Mouse (Mus musculus) C2C12 (cell line): Measurements from ENCODE around the gene Mycbpap. TPM values are rescaled to one million over a fixed set of nuclear protein-coding genes. Genes with fewer than 3 reads are reported as not detected.

Experiments
- H3K27me3 ChIP-seq: one replicate; pipeline ENCODE4 v1.6.1; 2011; ENCODE audit not compliant: control insufficient read depth, insufficient read depth, insufficient read length
- H3K36me3 ChIP-seq: one replicate; pipeline ENCODE4 v1.6.1; 2011; ENCODE audit not compliant: control insufficient read depth, insufficient read depth
- H3K4me3 ChIP-seq: one replicate; pipeline ENCODE4 v1.5.1; 2011; ENCODE audit warnings: mild to moderate bottlenecking, control low read depth; ENCODE audit not compliant: poor library complexity, insufficient read depth, severe bottlenecking
- H3K79me2 ChIP-seq: one replicate; pipeline ENCODE4 v1.6.1; 2011; ENCODE audit not compliant: control insufficient read depth, insufficient read depth
- H3K79me3 ChIP-seq: one replicate; pipeline ENCODE4 v1.6.1; 2011; ENCODE audit warnings: low read depth, control low read depth
- H3ac ChIP-seq: one replicate; pipeline ENCODE3; 2011; ENCODE audit warnings: low read depth; ENCODE audit not compliant: control insufficient read depth, insufficient read length
- CEBPB ChIP-seq: IDR thresholded peaks from one replicate; pipeline ENCODE4 v1.6.1; 2011; ENCODE audit warnings: low read depth, mild to moderate bottlenecking, control low read depth, moderate library complexity
- CTCF ChIP-seq: IDR thresholded peaks from one replicate; pipeline ENCODE4 v1.5.1; 2011; ENCODE audit not compliant: control insufficient read depth, insufficient read depth, insufficient read length
- FOSL1 ChIP-seq: IDR thresholded peaks from one replicate; pipeline ENCODE4 v1.8.0; 2011; ENCODE audit warnings: mild to moderate bottlenecking, low read length; ENCODE audit not compliant: poor library complexity, insufficient read depth, severe bottlenecking
- MAX ChIP-seq: IDR thresholded peaks from one replicate; pipeline ENCODE4 v1.6.1; 2011; ENCODE audit warnings: mild to moderate bottlenecking, control low read depth
- MYOD1 ChIP-seq: IDR thresholded peaks from one replicate; pipeline ENCODE4 v1.6.1; 2011; ENCODE audit warnings: low read depth; ENCODE audit not compliant: control insufficient read depth, insufficient read length
- MYOG ChIP-seq: IDR thresholded peaks from one replicate; pipeline ENCODE4 v1.6.1; 2011; ENCODE audit not compliant: control insufficient read depth, insufficient read length; ENCODE audit errors: extremely low read depth
- USF1 ChIP-seq: IDR thresholded peaks from one replicate; pipeline ENCODE4 v1.6.1; 2011; ENCODE audit warnings: low read depth, mild to moderate bottlenecking, control low read depth, moderate library complexity
- polyA plus RNA-seq: library from polyadenylated mRNA; unstranded; fragments of >200 nt; fragmentation: generic; extraction: Trizol; gene quantifications from one replicate; pipeline ENCODE4 v1.2.1, GENCODE M21; 2012; ENCODE audit warnings: missing spikeins

Mycbpap gene
- polyA plus RNA-seq, 1 experiment, result not detected

DNA sequence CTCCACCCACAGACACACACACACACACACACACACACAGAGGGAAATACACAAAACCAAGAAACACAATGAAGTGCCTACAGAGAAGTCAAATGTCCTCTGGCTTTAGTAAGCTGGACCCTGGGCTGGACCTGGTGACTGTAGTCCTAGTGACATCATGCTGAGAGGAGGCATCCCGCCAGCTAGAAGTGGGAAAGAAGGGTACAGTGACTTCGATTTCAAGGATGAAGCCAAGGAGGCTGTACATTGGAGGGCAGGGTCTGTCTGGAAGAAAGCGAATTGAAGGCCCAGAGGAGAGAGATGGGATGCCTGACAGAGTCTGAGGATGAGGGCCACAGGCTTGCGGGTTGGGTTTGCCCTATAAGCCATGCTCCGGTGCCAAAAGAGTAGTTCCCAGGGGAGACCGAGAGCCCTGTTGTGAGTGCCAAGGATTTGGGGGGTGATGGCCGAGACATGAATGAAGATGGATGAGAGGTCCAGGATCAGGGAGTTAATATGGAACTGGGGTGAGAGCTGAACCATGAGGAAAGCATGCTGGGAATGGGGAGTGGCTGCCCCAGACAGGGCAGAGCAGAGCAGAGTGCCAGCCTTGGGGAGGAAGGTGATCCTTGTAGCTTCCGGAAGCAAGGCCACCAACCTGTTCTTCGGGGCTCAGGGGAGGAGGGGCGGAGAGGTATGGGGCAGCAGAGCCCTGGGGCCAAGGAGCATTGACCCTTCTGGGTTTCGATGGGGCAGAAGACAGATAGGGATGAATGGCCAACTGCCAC lies 32.6 kb downstream of the Mycbpap start:
- H3K27me3 ChIP-seq, result peaks cover 43% of the 10 kb centered on the region
- no peaks in the 10 kb centered on the region for H3K36me3 ChIP-seq
- H3K79me3 ChIP-seq, result no peaks in the 10 kb centered on the region
- H3ac ChIP-seq, result no peak overlapping the region
- H3K79me2 ChIP-seq, result no peaks in the 10 kb centered on the region
- TF ChIP-seq MAX, result no peak
- no peak for TF ChIP-seq FOSL1
- TF ChIP-seq MYOD1, result no peak
- TF ChIP-seq CTCF, result no peak
- TF ChIP-seq MYOG, result no peak
- TF ChIP-seq USF1, result no peak
- TF ChIP-seq CEBPB, result no peak
- H3K4me3 ChIP-seq, result no peak overlapping the region

DNA sequence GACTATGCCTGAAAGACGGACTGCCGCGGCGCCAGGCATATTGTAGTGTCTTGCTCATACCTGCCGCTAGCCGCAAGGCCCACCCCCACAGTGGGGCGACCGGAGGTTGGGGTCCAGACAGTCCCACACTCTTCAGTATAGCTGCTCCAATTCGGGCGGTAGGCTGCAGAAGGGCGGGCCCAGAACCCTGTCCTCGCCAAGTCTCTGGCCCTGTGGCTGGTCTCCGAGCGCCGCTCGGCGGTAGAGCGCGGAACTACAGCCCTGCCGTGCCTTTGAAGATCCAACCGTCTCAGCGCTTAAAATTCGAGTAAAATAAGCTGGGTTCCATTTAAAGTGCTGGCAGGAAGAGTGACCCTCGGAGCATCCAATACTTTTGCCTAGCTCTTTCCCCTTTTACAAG lies 35.5 kb downstream of the Mycbpap start, which contains the start of gene Spata20:
TSS of gene Spata20 (minus strand) at position 179 of the 400 bp plus-strand sequence.
- TF ChIP-seq MYOG, result no peak
- peak; percentile 80 for TF ChIP-seq CTCF
- Histone ChIP-seq H3K27me3 (peaks cover 42% of the 10 kb centered on the region), H3ac (no peak within 1 kb of the TSS), H3K36me3 (no peaks in the 10 kb centered on the region), H3K79me2 (no peaks in the 10 kb centered on the region), H3K4me3 (no peak within 1 kb of the TSS), H3K79me3 (no peaks in the 10 kb centered on the region)

DNA sequence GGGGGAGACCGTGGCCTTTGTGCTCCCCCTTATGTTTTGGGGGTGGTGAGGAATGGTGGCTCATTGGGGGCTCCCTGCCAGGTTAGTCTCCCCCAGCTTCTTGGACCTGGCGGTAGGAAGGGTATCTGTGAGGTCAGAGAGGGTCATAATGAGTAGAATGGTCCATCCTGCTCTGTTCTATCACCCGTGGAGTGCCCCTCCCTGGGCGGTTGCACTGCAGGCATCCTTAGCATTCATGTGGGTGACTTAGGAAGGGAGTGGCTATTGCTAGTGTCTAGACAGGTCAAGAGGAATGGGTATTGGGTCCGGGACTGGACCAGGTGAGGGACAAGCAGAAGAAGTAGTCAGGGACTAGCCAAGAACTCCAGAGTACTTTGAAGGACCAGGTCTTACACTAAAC lies 36.3 kb downstream of the Mycbpap start:
- no peak overlapping the region for H3ac ChIP-seq
- TF ChIP-seq CEBPB (no peak), CTCF (no peak), MAX (no peak), USF1 (no peak), MYOG (no peak)
- no peak overlapping the region for H3K4me3 ChIP-seq
- no peaks in the 10 kb centered on the region for H3K79me3 ChIP-seq
- no peaks in the 10 kb centered on the region for H3K36me3 ChIP-seq
- no peaks in the 10 kb centered on the region for H3K79me2 ChIP-seq
- peaks cover 49% of the 10 kb centered on the region for H3K27me3 ChIP-seq

DNA sequence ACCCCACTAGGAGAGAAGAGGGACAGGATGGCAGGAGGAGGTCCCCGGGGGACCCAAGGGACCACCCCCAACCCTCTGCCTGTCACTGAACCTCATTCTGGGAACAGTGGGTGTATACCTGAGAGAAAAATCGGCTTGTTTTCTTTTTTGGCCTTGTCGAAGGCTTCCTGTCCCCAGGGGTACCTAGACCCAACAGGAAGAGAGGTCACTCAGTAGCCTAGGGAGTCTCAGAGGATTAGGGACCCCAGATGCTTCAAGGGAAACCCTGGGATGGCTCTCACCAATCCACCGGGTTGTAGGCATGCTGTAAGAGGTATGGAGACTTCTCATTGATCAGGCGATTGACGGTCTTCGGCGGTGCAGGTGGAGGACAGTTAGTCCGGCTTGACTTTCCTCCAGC lies 36.9 kb downstream of the Mycbpap start:
- Histone ChIP-seq H3ac (no peak overlapping the region), H3K27me3 (peaks cover 52% of the 10 kb centered on the region), H3K79me2 (no peaks in the 10 kb centered on the region), H3K4me3 (no peak overlapping the region), H3K79me3 (no peaks in the 10 kb centered on the region), H3K36me3 (no peaks in the 10 kb centered on the region)
- TF ChIP-seq MAX (no peak), CTCF (no peak), MYOG (no peak), MYOD1 (no peak), USF1 (no peak), FOSL1 (no peak)

DNA sequence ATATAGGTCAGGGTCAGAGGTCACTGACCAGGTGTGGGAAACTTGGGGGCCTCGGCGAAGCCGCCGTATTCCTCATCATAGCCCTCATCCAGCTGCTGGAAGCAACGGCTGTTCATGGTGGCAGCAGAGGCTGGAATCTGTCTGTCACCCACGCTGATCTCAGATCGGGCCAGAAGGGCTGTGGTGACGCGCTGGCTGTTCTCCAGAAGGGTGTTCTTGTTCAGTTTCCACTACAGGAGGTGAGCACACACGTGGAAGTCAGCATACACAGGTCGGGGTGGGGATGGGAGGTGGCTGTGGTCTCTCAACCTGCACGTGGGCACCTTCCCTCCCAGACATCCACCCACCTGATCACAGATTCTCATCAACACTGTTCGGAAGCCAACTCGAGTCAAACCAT lies 37.6 kb downstream of the Mycbpap start:
- Histone ChIP-seq H3K27me3 (peaks cover 55% of the 10 kb centered on the region), H3ac (no peak overlapping the region), H3K79me3 (no peaks in the 10 kb centered on the region), H3K36me3 (no peaks in the 10 kb centered on the region), H3K4me3 (no peak overlapping the region), H3K79me2 (no peaks in the 10 kb centered on the region)
- TF ChIP-seq CTCF, result no peak
- no peak for TF ChIP-seq CEBPB
- no peak for TF ChIP-seq USF1
- no peak for TF ChIP-seq MYOD1
- no peak for TF ChIP-seq FOSL1

DNA sequence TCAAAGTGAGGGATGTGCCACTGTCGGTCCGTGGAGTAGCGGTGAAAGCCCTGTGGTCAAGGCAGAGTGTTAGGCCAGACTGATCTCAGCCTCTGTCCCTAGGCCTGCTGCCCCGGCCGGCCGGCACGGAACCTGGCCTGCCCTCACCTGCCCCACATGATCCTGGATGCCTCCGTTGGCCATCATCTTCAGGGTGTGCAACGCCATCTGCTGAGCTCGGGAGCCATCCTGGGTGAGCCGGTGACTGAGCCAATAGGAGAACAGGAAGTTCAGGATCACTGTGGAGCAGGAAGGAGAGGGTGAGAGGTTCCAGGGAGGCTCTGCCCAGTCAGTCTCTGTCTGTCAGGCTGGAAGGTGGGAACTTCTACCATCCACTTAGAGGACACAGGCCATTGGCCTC lies 38.1 kb downstream of the Mycbpap start:
- no peak for TF ChIP-seq MYOG
- no peak for TF ChIP-seq USF1
- TF ChIP-seq FOSL1, result no peak
- TF ChIP-seq CEBPB, result no peak
- no peak for TF ChIP-seq MYOD1
- no peak for TF ChIP-seq CTCF
- TF ChIP-seq MAX, result no peak
- peaks cover 60% of the 10 kb centered on the region for H3K27me3 ChIP-seq
- no peaks in the 10 kb centered on the region for H3K36me3 ChIP-seq

More for the DNA sequence above, 38.1 kb downstream of the Mycbpap start:
- Histone ChIP-seq H3K4me3 (no peak overlapping the region), H3K79me2 (no peaks in the 10 kb centered on the region), H3K79me3 (no peaks in the 10 kb centered on the region), H3ac (no peak overlapping the region)
